Mouse (Mus musculus) urinary bladder, adult 2 months (tissue): ENCODE measurements around the gene Exoc2. TPM values are rescaled to one million over a fixed set of nuclear protein-coding genes. Genes with fewer than 3 reads are reported as not detected.

Experiments used
- DNase-seq: peaks from one replicate; pipeline ENCODE4 v3.0.0; 2022; ENCODE audit warnings: low spot score
- polyA plus RNA-seq: library from polyadenylated mRNA; depleted of rRNA; stranded (reverse); fragments of >200 nt; gene quantifications from 2 replicates; pipeline ENCODE4 v1.2.3, GENCODE M21; 2012

Gene Exoc2
- polyA plus RNA-seq, 1 experiment = 20.0 TPM

- no peak for DNase-seq
These were observed 149.0 kb downstream of the Exoc2 start for GRCm38 (mm10) chr13:30824903-30825302.

GRCm38 (mm10) chr13:30820555-30820954 lies 153.3 kb downstream of the Exoc2 start:
- no peak for DNase-seq

GRCm38 (mm10) chr13:30819891-30820290 lies 154.0 kb downstream of the Exoc2 start:
- no peak for DNase-seq

GRCm38 (mm10) chr13:30817436-30817835 lies 156.5 kb downstream of the Exoc2 start:
- DNase-seq = no peak

- DNase-seq = no peak
These were observed 159.6 kb downstream of the Exoc2 start for GRCm38 (mm10) chr13:30814256-30814655.

- DNase-seq = no peak
These were observed 160.4 kb downstream of the Exoc2 start for GRCm38 (mm10) chr13:30813464-30813863.

GRCm38 (mm10) chr13:30809240-30809639 lies 164.7 kb downstream of the Exoc2 start:
- DNase-seq = no peak

- no peak for DNase-seq
These were observed 171.4 kb downstream of the Exoc2 start for GRCm38 (mm10) chr13:30802336-30802955.

GRCm38 (mm10) chr13:30801886-30802285 lies 172.0 kb downstream of the Exoc2 start:
- DNase-seq = no peak

GRCm38 (mm10) chr13:30795960-30796359 lies 177.9 kb downstream of the Exoc2 start:
- DNase-seq = peak; percentile 1

- DNase-seq = peak; percentile 15
These were observed 180.3 kb downstream of the Exoc2 start for GRCm38 (mm10) chr13:30793616-30794015.

- peak; percentile 15 for DNase-seq
These were observed 180.7 kb downstream of the Exoc2 start for GRCm38 (mm10) chr13:30793196-30793595.

GRCm38 (mm10) chr13:30792741-30793140 lies 181.2 kb downstream of the Exoc2 start:
- DNase-seq = peak; percentile 1

- peak; percentile 12 for DNase-seq
These were observed 181.6 kb downstream of the Exoc2 start for GRCm38 (mm10) chr13:30792308-30792707.

GRCm38 (mm10) chr13:30790016-30790415 lies 183.9 kb downstream of the Exoc2 start:
- peak; percentile 10 for DNase-seq

- no peak for DNase-seq
These were observed 185.5 kb downstream of the Exoc2 start for GRCm38 (mm10) chr13:30788421-30788820.

- DNase-seq = no peak
These were observed 185.9 kb downstream of the Exoc2 start for GRCm38 (mm10) chr13:30787960-30788359.

- no peak for DNase-seq
These were observed 186.3 kb downstream of the Exoc2 start for GRCm38 (mm10) chr13:30787556-30787955.

- no peak for DNase-seq
These were observed 186.9 kb downstream of the Exoc2 start for GRCm38 (mm10) chr13:30787036-30787320.

- no peak for DNase-seq
These were observed 187.5 kb downstream of the Exoc2 start for GRCm38 (mm10) chr13:30786235-30787035.

GRCm38 (mm10) chr13:30785423-30786040 lies 188.4 kb downstream of the Exoc2 start:
- no peak for DNase-seq

GRCm38 (mm10) chr13:30782419-30782818 lies 191.5 kb downstream of the Exoc2 start:
- DNase-seq = no peak

- DNase-seq = no peak
These were observed 192.0 kb downstream of the Exoc2 start for GRCm38 (mm10) chr13:30781905-30782304.
